Mouse (Mus musculus): ENCODE data around the gene Dsn1. TPM values are rescaled to one million over a fixed set of nuclear protein-coding genes. Genes with fewer than 3 reads are reported as not detected.

Dsn1 gene
- polyA plus RNA-seq (2012; ENCODE audit: insufficient read depth, insufficient read length, low replicate concordance, missing spikeins), result not detected in 2 replicates

GRCm38 (mm10) chr2:157006511-157007233 is at the start of gene Dsn1:
Gene Dsn1 (minus strand): TSS chr2:157007154.
- TF ChIP-seq POLR2A (IDR thresholded peaks at IDR 0.05; ENCODE audit: insufficient read depth, low read depth, low read length), result 0 out of 2 replicates have a peak, but pooled peaks have one; percentile 48
- no peak for TF ChIP-seq CTCF (IDR thresholded peaks at IDR 0.05; ENCODE audit: insufficient read depth, low read depth, low read length)
- Histone ChIP-seq H3K4me1 (ENCODE audit: control insufficient read depth, insufficient read depth, low read length) (peaks cover 16% of the 10 kb centered on the region), H3K27ac (ENCODE audit: insufficient read depth, low read depth, low read length) (peak within 1 kb of the TSS; percentile 31; the same call in 1 of the 2 replicates), H3K4me3 (ENCODE audit: insufficient read depth, low read depth, low read length) (peak within 1 kb of the TSS; percentile 53)
- under 1% methylated on average over 56 of the region's 56 CpGs for WGBS

GRCm38 (mm10) chr2:157055721-157056120 is 48.8 kb upstream of the Dsn1 start:
- no peak overlapping the region for H3K27ac ChIP-seq (ENCODE audit: insufficient read depth, low read depth, low read length)
- H3K4me1 ChIP-seq (ENCODE audit: control insufficient read depth, insufficient read depth, low read length), result peaks cover 56% of the 10 kb centered on the region
- no peak for TF ChIP-seq POLR2A (IDR thresholded peaks at IDR 0.05; ENCODE audit: insufficient read depth, low read depth, low read length)
- WGBS, result 75% methylated on average over 6 of the region's 6 CpGs
- no peak overlapping the region for H3K4me3 ChIP-seq (ENCODE audit: insufficient read depth, low read depth, low read length)

- TF ChIP-seq POLR2A (IDR thresholded peaks at IDR 0.05; ENCODE audit: insufficient read depth, low read depth, low read length), result no peak
- TF ChIP-seq CTCF (IDR thresholded peaks at IDR 0.05; ENCODE audit: insufficient read depth, low read depth, low read length), result no peak
- no peak overlapping the region for H3K27ac ChIP-seq (ENCODE audit: insufficient read depth, low read depth, low read length)
- no peak overlapping the region for H3K4me3 ChIP-seq (ENCODE audit: insufficient read depth, low read depth, low read length)
- H3K4me1 ChIP-seq (ENCODE audit: control insufficient read depth, insufficient read depth, low read length), result peaks cover 57% of the 10 kb centered on the region
- WGBS, result 46% methylated on average over 5 of the region's 5 CpGs
These were observed 47.9 kb upstream of the Dsn1 start for GRCm38 (mm10) chr2:157054816-157055215.

GRCm38 (mm10) chr2:157054297-157054696 is 47.3 kb upstream of the Dsn1 start:
- Histone ChIP-seq H3K4me1 (ENCODE audit: control insufficient read depth, insufficient read depth, low read length) (peaks cover 60% of the 10 kb centered on the region), H3K4me3 (ENCODE audit: insufficient read depth, low read depth, low read length) (no peak overlapping the region), H3K27ac (ENCODE audit: insufficient read depth, low read depth, low read length) (no peak overlapping the region)
- 50% methylated on average over 8 of the region's 8 CpGs for WGBS
- no peak for TF ChIP-seq POLR2A (IDR thresholded peaks at IDR 0.05; ENCODE audit: insufficient read depth, low read depth, low read length)
- no peak for TF ChIP-seq CTCF (IDR thresholded peaks at IDR 0.05; ENCODE audit: insufficient read depth, low read depth, low read length)

DNA sequence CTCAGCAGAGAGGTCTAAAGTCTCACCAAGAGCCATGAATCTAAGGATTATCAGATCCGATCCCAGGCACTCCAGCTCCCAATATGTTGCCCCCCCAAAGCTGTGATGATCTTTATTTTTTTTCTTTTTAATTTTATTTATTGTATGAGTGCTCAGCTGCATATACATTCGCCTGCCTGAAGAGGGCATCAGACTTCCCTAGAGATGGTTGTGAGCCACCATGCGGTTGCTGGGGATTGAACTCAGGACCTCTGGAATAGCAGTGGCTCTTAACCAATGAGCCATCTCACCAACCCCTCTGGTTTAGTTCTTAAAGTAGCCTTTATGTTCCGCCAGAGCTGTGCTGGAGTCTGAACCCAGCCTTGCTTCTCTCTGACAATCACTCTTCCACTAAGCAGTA is 46.8 kb upstream of the Dsn1 start:
- Histone ChIP-seq H3K4me1 (ENCODE audit: control insufficient read depth, insufficient read depth, low read length) (peaks cover 58% of the 10 kb centered on the region), H3K4me3 (ENCODE audit: insufficient read depth, low read depth, low read length) (no peak overlapping the region), H3K27ac (ENCODE audit: insufficient read depth, low read depth, low read length) (no peak overlapping the region)
- TF ChIP-seq CTCF (IDR thresholded peaks at IDR 0.05; ENCODE audit: insufficient read depth, low read depth, low read length) (no peak), POLR2A (IDR thresholded peaks at IDR 0.05; ENCODE audit: insufficient read depth, low read depth, low read length) (no peak)
- WGBS, result 78% methylated on average over 4 of the region's 4 CpGs

- Histone ChIP-seq H3K27ac (ENCODE audit: insufficient read depth, low read depth, low read length) (no peak overlapping the region), H3K4me1 (ENCODE audit: control insufficient read depth, insufficient read depth, low read length) (peaks cover 58% of the 10 kb centered on the region), H3K4me3 (ENCODE audit: insufficient read depth, low read depth, low read length) (no peak overlapping the region)
- TF ChIP-seq POLR2A (IDR thresholded peaks at IDR 0.05; ENCODE audit: insufficient read depth, low read depth, low read length), result no peak
- no peak for TF ChIP-seq CTCF (IDR thresholded peaks at IDR 0.05; ENCODE audit: insufficient read depth, low read depth, low read length)
- 81% methylated on average over 5 of the region's 5 CpGs for WGBS
These were observed 46.2 kb upstream of the Dsn1 start for GRCm38 (mm10) chr2:157053124-157053523.

GRCm38 (mm10) chr2:157052448-157052847 is 45.5 kb upstream of the Dsn1 start:
- WGBS, result 61% methylated on average over 8 of the region's 8 CpGs
- peak overlapping the region; percentile 21; the same call in 1 of the 2 replicates for H3K27ac ChIP-seq (ENCODE audit: insufficient read depth, low read depth, low read length)
- H3K4me3 ChIP-seq (ENCODE audit: insufficient read depth, low read depth, low read length), result no peak overlapping the region
- TF ChIP-seq CTCF (IDR thresholded peaks at IDR 0.05; ENCODE audit: insufficient read depth, low read depth, low read length) (no peak), POLR2A (IDR thresholded peaks at IDR 0.05; ENCODE audit: insufficient read depth, low read depth, low read length) (no peak)
- H3K4me1 ChIP-seq (ENCODE audit: control insufficient read depth, insufficient read depth, low read length), result peaks cover 56% of the 10 kb centered on the region

- no peak for TF ChIP-seq POLR2A (IDR thresholded peaks at IDR 0.05; ENCODE audit: insufficient read depth, low read depth, low read length)
- TF ChIP-seq CTCF (IDR thresholded peaks at IDR 0.05; ENCODE audit: insufficient read depth, low read depth, low read length), result no peak
- Histone ChIP-seq H3K4me1 (ENCODE audit: control insufficient read depth, insufficient read depth, low read length) (peaks cover 57% of the 10 kb centered on the region), H3K4me3 (ENCODE audit: insufficient read depth, low read depth, low read length) (no peak overlapping the region), H3K27ac (ENCODE audit: insufficient read depth, low read depth, low read length) (peak overlapping the region; percentile 88)
- WGBS, result 5% methylated on average over 8 of the region's 8 CpGs
These were observed 42.9 kb upstream of the Dsn1 start for GRCm38 (mm10) chr2:157049831-157050243.

DNA sequence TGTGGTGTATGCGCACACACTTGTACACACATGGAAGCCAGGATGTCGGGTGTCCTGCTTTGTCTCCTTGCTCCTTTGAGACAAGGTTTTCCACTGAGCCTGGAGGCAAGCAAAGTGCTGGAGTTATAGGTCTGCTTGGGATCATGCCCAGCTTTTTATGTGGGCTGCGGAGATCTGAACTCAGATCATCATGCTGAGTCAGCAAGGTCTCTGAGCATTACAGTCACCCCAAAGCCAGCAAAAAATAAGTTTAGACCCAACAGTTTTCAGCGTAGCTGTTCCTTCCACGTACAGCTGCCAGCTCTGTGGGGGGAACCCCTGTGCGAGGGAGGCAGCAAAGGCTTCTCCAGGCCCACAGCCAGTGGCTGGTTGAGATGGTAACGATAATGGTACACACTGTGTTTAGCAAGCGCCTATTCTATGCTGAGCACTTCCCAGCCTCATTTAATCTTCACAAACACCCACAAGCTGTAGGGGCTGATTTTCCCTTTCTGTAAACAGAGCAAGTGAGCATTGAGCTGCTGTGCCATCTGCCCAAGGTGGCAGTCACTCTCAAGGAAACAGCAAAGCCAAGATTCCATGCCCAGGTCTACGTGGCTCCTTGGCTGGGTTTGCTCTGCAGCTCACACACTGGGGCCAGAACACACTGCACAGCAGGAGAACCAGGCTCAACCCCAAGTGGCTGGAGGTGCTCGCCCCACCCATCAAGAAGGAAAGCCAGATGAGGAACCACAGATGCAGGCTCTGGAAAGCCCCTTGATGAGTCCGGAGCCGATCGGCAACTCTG is 41.6 kb upstream of the Dsn1 start:
- Histone ChIP-seq H3K4me3 (ENCODE audit: insufficient read depth, low read depth, low read length) (no peak overlapping the region), H3K4me1 (ENCODE audit: control insufficient read depth, insufficient read depth, low read length) (peaks cover 48% of the 10 kb centered on the region), H3K27ac (ENCODE audit: insufficient read depth, low read depth, low read length) (peak overlapping the region; percentile 88)
- TF ChIP-seq CTCF (IDR thresholded peaks at IDR 0.05; ENCODE audit: insufficient read depth, low read depth, low read length) (no peak), POLR2A (IDR thresholded peaks at IDR 0.05; ENCODE audit: insufficient read depth, low read depth, low read length) (no peak)
- 25% methylated on average over 13 of the region's 13 CpGs for WGBS

All from olfactory bulb, adult 2 months (tissue).